Mouse (Mus musculus) forebrain, embryonic 11.5 days (tissue): ENCODE data around the gene Kif24. TPM values are rescaled to one million over a fixed set of nuclear protein-coding genes. Genes with fewer than 3 reads are reported as not detected.

Experiments used
- ATAC-seq: fragments of 200-750 bp; cut with Nextera tagmentation; replicated peaks from 2 replicates; pipeline ENCODE4 v1.8.0; 2017; ENCODE audit warnings: moderate TSS enrichment; ENCODE audit not compliant: low FRiP score
- DNase-seq: peaks from one replicate; pipeline ENCODE4 v3.0.0-alpha.2; 2017; ENCODE audit warnings: low spot score
- H3K27ac ChIP-seq: fragments of 300-500 bp; sonication (generic); 2 replicates; pipeline ENCODE4 v1.5.1; 2014; ENCODE audit warnings: low read depth, low read length
- H3K27me3 ChIP-seq: fragments of 300-500 bp; sonication (generic); 2 replicates; pipeline ENCODE4 v1.6.1; 2014; ENCODE audit warnings: mild to moderate bottlenecking, low read length, mixed read lengths; ENCODE audit not compliant: control insufficient read depth, insufficient read depth
- H3K36me3 ChIP-seq: fragments of 300-500 bp; sonication (generic); 2 replicates; pipeline ENCODE4 v1.6.1; 2014; ENCODE audit warnings: mild to moderate bottlenecking, low read length, moderate library complexity, mixed read lengths; ENCODE audit not compliant: control insufficient read depth, insufficient read depth
- H3K4me1 ChIP-seq: fragments of 300-500 bp; sonication (generic); replicated peaks from 2 replicates; pipeline ENCODE4 v1.6.1; 2014; ENCODE audit warnings: low read length, mixed read lengths; ENCODE audit not compliant: control insufficient read depth, insufficient read depth
- H3K4me2 ChIP-seq: fragments of 300-500 bp; sonication (generic); 2 replicates; pipeline ENCODE4 v1.6.1; 2014; ENCODE audit warnings: low read depth, mild to moderate bottlenecking, low read length, moderate library complexity, mixed read lengths; ENCODE audit not compliant: severe bottlenecking
- H3K4me3 ChIP-seq: fragments of 300-500 bp; sonication (generic); 2 replicates; pipeline ENCODE4 v1.5.1; 2014; ENCODE audit warnings: low read depth, low read length
- H3K9ac ChIP-seq: fragments of 300-500 bp; sonication (generic); 2 replicates; pipeline ENCODE4 v1.6.1; 2014; ENCODE audit warnings: low read length
- H3K9me3 ChIP-seq: fragments of 300-500 bp; sonication (generic); 2 replicates; pipeline ENCODE4 v1.6.1; 2016; ENCODE audit warnings: low read length, mixed read lengths; ENCODE audit not compliant: control insufficient read depth
- WGBS: fragments of 180-500 bp; shearing (Covaris S2); extraction: QIAGEN DNeasy Blood & Tissue Kit; methylation state at CpG from one replicate; pipeline ENCODE4 v1.1.7; 2014; 5-methylcytosine and 5-hydroxymethylcytosine counted together
- polyA plus RNA-seq: library from polyadenylated mRNA; unstranded; fragments of >200 nt; fragmentation: Nextera tagmentation; extraction: Ambion mirVana; gene quantifications from 2 replicates; pipeline ENCODE4 v1.2.1, GENCODE M21; 2014

The Kif24 gene
- polyA plus RNA-seq, 1 experiment from 2014 or later: 15.8 TPM

GRCm38 (mm10) chr4:41401573-41401972 is 63.1 kb downstream of the Kif24 start:
- no peaks in the 10 kb centered on the region for H3K27me3 ChIP-seq
- no peak overlapping the region for H3K4me3 ChIP-seq
- no peak overlapping the region for H3K27ac ChIP-seq
- no peak overlapping the region for H3K4me2 ChIP-seq
- 94% methylated on average over 5 of the region's 5 CpGs for WGBS
- no peaks in the 10 kb centered on the region for H3K9me3 ChIP-seq
- DNase-seq: no peak
- no peaks in the 10 kb centered on the region for H3K4me1 ChIP-seq
- ATAC-seq: no peak
- H3K36me3 ChIP-seq: peaks cover 2% of the 10 kb centered on the region; the same call in 1 of the 2 replicates
- H3K9ac ChIP-seq: no peak overlapping the region

- no peak for ATAC-seq
These were observed 63.5 kb downstream of the Kif24 start for GRCm38 (mm10) chr4:41401167-41401566.

DNA sequence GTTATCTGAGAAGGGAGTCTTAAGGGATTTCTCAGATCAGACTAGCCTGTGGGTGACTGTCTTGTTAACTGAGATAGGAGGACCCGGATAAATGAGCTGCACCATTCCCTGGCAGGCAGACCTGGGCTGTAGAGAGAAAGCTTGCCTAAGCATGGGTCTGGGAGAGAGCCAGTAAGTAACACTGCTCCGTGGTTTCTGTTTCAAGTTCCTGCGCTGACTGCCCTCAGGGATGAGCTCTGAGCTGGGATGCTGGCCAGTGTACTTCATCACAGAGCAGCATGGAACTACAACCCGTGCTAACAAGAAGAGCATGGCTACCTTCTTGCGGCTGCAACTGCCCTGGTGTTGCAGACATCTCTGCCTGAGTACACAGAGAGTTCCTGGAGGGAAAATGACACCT is 64.8 kb downstream of the Kif24 start:
- Histone ChIP-seq H3K27me3 (no peaks in the 10 kb centered on the region), H3K27ac (no peak overlapping the region), H3K4me1 (no peaks in the 10 kb centered on the region), H3K36me3 (peaks cover 2% of the 10 kb centered on the region; the same call in 1 of the 2 replicates), H3K4me2 (no peak overlapping the region), H3K9me3 (no peaks in the 10 kb centered on the region), H3K9ac (no peak overlapping the region), H3K4me3 (no peak overlapping the region)
- ATAC-seq: no peak
- no peak for DNase-seq
- WGBS: 91% methylated on average over 5 of the region's 5 CpGs

More at GRCm38 (mm10) chr4:41401167-41401566, 63.5 kb downstream of the Kif24 start:
- Histone ChIP-seq H3K9ac (no peak overlapping the region), H3K4me1 (no peaks in the 10 kb centered on the region), H3K27ac (no peak overlapping the region), H3K36me3 (peaks cover 2% of the 10 kb centered on the region; the same call in 1 of the 2 replicates), H3K27me3 (no peaks in the 10 kb centered on the region), H3K4me3 (no peak overlapping the region), H3K9me3 (no peaks in the 10 kb centered on the region), H3K4me2 (no peak overlapping the region)
- DNase-seq: no peak

DNA sequence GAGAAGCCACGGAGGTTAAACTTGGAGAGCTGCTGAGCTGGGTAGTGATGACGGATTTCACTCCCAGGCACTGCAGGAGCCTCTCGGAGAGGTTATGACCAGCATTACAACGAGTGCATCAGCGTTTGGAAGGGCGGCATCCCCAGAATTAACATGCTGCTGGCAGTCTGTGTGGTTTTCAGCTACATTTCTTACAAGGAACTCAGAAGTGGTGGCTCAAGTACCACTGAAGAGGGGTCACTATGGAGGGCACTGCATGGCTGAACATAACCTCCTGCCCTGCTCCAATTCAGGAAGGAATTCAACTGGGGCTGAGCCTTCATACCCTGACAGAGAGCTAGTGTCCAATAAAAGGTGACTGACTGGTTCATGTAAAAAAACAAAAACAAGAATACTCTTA is 66.3 kb downstream of the Kif24 start:
- H3K9me3 ChIP-seq: no peaks in the 10 kb centered on the region
- 86% methylated on average over 6 of the region's 6 CpGs for WGBS
- H3K4me1 ChIP-seq: no peaks in the 10 kb centered on the region
- DNase-seq (no peak), ATAC-seq (no peak)
- no peak overlapping the region for H3K4me2 ChIP-seq
- no peak overlapping the region for H3K9ac ChIP-seq
- no peaks in the 10 kb centered on the region for H3K27me3 ChIP-seq
- H3K4me3 ChIP-seq: no peak overlapping the region
- no peak overlapping the region for H3K27ac ChIP-seq
- peaks cover 2% of the 10 kb centered on the region for H3K36me3 ChIP-seq

- 87% methylated on average over 9 of the region's 9 CpGs for WGBS
- H3K27ac ChIP-seq: no peak overlapping the region
- no peak for DNase-seq
- peaks cover 2% of the 10 kb centered on the region for H3K36me3 ChIP-seq
- H3K9me3 ChIP-seq: no peaks in the 10 kb centered on the region
- no peaks in the 10 kb centered on the region for H3K4me1 ChIP-seq
- no peak overlapping the region for H3K4me2 ChIP-seq
- H3K4me3 ChIP-seq: no peak overlapping the region
- ATAC-seq: no peak
- no peaks in the 10 kb centered on the region for H3K27me3 ChIP-seq
- H3K9ac ChIP-seq: no peak overlapping the region
These were observed 70.0 kb downstream of the Kif24 start for GRCm38 (mm10) chr4:41394651-41395050.

- no peak overlapping the region for H3K4me3 ChIP-seq
- H3K27ac ChIP-seq: no peak overlapping the region
- H3K36me3 ChIP-seq: no peaks in the 10 kb centered on the region; the same call in 1 of the 2 replicates
- H3K4me2 ChIP-seq: no peak overlapping the region
- no peaks in the 10 kb centered on the region for H3K27me3 ChIP-seq
- H3K9ac ChIP-seq: no peak overlapping the region
- H3K9me3 ChIP-seq: no peaks in the 10 kb centered on the region
- no peak for DNase-seq
- WGBS: 91% methylated on average over 2 of the region's 2 CpGs
- ATAC-seq: no peak
- H3K4me1 ChIP-seq: no peaks in the 10 kb centered on the region
These were observed 73.7 kb downstream of the Kif24 start for GRCm38 (mm10) chr4:41391015-41391414.

GRCm38 (mm10) chr4:41390122-41390521 is 74.6 kb downstream of the Kif24 start:
- no peaks in the 10 kb centered on the region; the same call in 1 of the 2 replicates for H3K36me3 ChIP-seq
- H3K27me3 ChIP-seq: no peaks in the 10 kb centered on the region
- H3K4me2 ChIP-seq: no peak overlapping the region
- H3K9ac ChIP-seq: no peak overlapping the region
- H3K4me3 ChIP-seq: no peak overlapping the region
- ATAC-seq: no peak; the same call in 1 of the 2 replicates
- H3K4me1 ChIP-seq: no peaks in the 10 kb centered on the region
- peak; percentile 84 for DNase-seq
- 36% methylated on average over 3 of the region's 3 CpGs for WGBS
- no peak overlapping the region for H3K27ac ChIP-seq
- H3K9me3 ChIP-seq: no peaks in the 10 kb centered on the region

DNA sequence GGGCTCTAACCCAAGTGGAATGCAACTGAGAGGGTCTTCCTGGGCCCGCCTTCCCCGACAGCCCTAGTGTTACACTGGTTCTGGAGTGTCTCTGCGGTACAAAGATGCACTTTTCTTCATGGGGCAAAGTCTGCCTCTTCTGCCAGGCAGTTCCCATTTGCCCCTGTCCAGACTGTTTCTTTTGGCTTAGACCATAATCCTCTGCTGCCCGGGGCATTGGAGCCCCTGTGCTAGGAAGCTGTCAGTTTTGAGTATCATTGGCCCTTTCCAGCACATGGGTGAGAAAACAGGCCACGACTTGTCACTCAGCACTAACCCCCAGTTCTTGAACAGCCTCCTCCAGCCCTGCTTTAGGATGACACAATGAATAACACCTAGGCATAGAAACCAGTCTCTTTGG is 75.4 kb downstream of the Kif24 start:
- H3K4me3 ChIP-seq: no peak overlapping the region
- no peaks in the 10 kb centered on the region for H3K4me1 ChIP-seq
- H3K9me3 ChIP-seq: no peaks in the 10 kb centered on the region
- ATAC-seq (no peak), DNase-seq (no peak)
- 94% methylated on average over 5 of the region's 5 CpGs for WGBS
- H3K9ac ChIP-seq: no peak overlapping the region
- H3K4me2 ChIP-seq: no peak overlapping the region
- no peaks in the 10 kb centered on the region; the same call in 1 of the 2 replicates for H3K36me3 ChIP-seq
- no peaks in the 10 kb centered on the region for H3K27me3 ChIP-seq
- H3K27ac ChIP-seq: no peak overlapping the region

- no peak overlapping the region for H3K9ac ChIP-seq
- H3K27me3 ChIP-seq: no peaks in the 10 kb centered on the region
- H3K4me3 ChIP-seq: no peak overlapping the region
- 83% methylated on average over 5 of the region's 5 CpGs for WGBS
- no peaks in the 10 kb centered on the region for H3K4me1 ChIP-seq
- H3K4me2 ChIP-seq: no peak overlapping the region
- no peak for ATAC-seq
- no peak overlapping the region for H3K27ac ChIP-seq
- DNase-seq: no peak
- no peaks in the 10 kb centered on the region; the same call in 1 of the 2 replicates for H3K36me3 ChIP-seq
- H3K9me3 ChIP-seq: no peaks in the 10 kb centered on the region
These were observed 76.1 kb downstream of the Kif24 start for GRCm38 (mm10) chr4:41388616-41389015.
